Mouse (Mus musculus) embryonic facial prominence, embryonic 14.5 days (tissue): ENCODE measurements at regions not wholly inside any gene's neighbourhood (a gene's known extent, or its start where the extent isn't known, plus 50 kb on each side); places are given as distances from the start of the nearest gene placed in this dataset.

Experiments
- ATAC-seq: fragments of 200-750 bp; cut with Nextera tagmentation; 2 replicates; pipeline ENCODE4 v1.8.0; 2017; ENCODE audit warnings: low read depth, moderate number of reproducible peaks, moderate TSS enrichment
- DNase-seq: peaks from one replicate; pipeline ENCODE4 v3.0.0-alpha.2; 2015; ENCODE audit warnings: low spot score
- H3K27ac ChIP-seq: fragments of 300-500 bp; sonication (generic); replicated peaks from 2 replicates; pipeline ENCODE4 v1.5.1; 2014; ENCODE audit warnings: low read depth, mild to moderate bottlenecking, low read length, moderate library complexity
- H3K27me3 ChIP-seq: fragments of 300-500 bp; sonication (generic); replicated peaks from 2 replicates; pipeline ENCODE4 v1.6.1; 2014; ENCODE audit warnings: low read length; ENCODE audit not compliant: control insufficient read depth, insufficient read depth
- H3K36me3 ChIP-seq: fragments of 300-500 bp; sonication (generic); 2 replicates; pipeline ENCODE4 v1.6.1; 2014; ENCODE audit warnings: low read length, mixed read lengths; ENCODE audit not compliant: control insufficient read depth, insufficient read depth
- H3K4me1 ChIP-seq: fragments of 300-500 bp; sonication (generic); 2 replicates; pipeline ENCODE4 v1.6.1; 2014; ENCODE audit warnings: antibody characterized with exemption, low read length; ENCODE audit not compliant: control insufficient read depth, insufficient read depth
- H3K4me2 ChIP-seq: fragments of 300-500 bp; sonication (generic); 2 replicates; pipeline ENCODE4 v1.6.1; 2014; ENCODE audit warnings: low read depth, mild to moderate bottlenecking, low read length, moderate library complexity, mixed read lengths
- H3K4me3 ChIP-seq: fragments of 300-500 bp; sonication (generic); 2 replicates; pipeline ENCODE4 v1.5.1; 2014; ENCODE audit warnings: low read depth, mild to moderate bottlenecking, low read length
- H3K9ac ChIP-seq: fragments of 300-500 bp; sonication (generic); 2 replicates; pipeline ENCODE4 v1.6.1; 2014; ENCODE audit warnings: low read depth, mild to moderate bottlenecking, low read length, moderate library complexity, mixed read lengths
- H3K9me3 ChIP-seq: fragments of 300-500 bp; sonication (generic); 2 replicates; pipeline ENCODE4 v1.6.1; 2016; ENCODE audit warnings: low read length; ENCODE audit not compliant: control insufficient read depth
- WGBS: fragments of 180-500 bp; shearing (Covaris S2); extraction: QIAGEN DNeasy Blood & Tissue Kit; methylation state at CpG from one replicate; pipeline ENCODE4 v1.1.7; 2014; 5-methylcytosine and 5-hydroxymethylcytosine counted together

DNA sequence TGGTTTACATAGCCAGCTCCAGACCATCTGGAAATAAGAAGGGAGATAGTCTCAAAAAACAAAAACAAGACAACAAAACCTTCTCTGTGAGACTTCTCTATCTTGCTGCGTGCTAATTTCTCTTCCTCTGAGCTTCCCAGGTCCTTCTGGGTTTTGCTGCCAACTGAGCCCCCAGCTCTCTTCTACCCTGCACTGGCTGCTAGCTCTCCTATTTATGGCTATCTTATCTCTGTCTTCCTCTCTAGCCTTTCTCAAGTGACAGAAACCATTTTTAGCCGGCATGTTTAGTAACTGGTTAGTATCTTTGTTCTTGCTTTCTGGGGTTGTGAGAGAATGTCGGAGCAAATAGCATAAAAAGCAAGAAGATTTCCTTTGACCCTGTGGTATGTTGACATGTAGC lies 1172.1 kb downstream of the 4930447A16Rik start:
- Histone ChIP-seq H3K9me3 (no peaks in the 10 kb centered on the region), H3K9ac (no peak overlapping the region), H3K27me3 (no peaks in the 10 kb centered on the region), H3K4me3 (no peak overlapping the region), H3K27ac (no peak overlapping the region), H3K4me2 (no peak overlapping the region), H3K4me1 (no peaks in the 10 kb centered on the region), H3K36me3 (no peaks in the 10 kb centered on the region)
- DNase-seq = no peak
- no peak for ATAC-seq
- WGBS = 79% methylated on average over 3 of the region's 3 CpGs

DNA sequence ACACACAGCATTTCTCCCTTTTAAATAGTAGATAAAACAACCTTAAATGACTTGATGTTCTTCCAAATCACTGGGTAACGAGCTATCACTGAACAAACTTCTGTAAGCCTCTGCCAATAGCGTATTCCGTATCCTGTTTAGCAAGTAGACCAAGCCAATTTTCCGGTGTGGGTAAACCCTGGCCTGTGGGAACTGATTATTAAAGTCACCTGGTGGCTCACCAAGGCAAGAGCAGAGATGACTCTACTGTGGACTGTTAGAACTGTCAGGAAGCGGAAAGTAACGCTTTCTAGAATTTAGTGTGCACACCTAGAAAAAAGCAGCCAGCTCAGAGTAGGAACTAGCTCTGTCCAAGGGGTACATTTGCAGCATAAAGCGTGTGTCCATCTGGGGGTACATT lies 1176.1 kb downstream of the 4930447A16Rik start:
- H3K36me3 ChIP-seq = no peaks in the 10 kb centered on the region
- H3K4me2 ChIP-seq = no peak overlapping the region
- H3K27ac ChIP-seq = no peak overlapping the region
- DNase-seq (no peak), ATAC-seq (no peak)
- WGBS = 74% methylated on average over 7 of the region's 7 CpGs
- H3K4me3 ChIP-seq = no peak overlapping the region
- H3K27me3 ChIP-seq = no peaks in the 10 kb centered on the region
- H3K9ac ChIP-seq = no peak overlapping the region
- H3K9me3 ChIP-seq = no peaks in the 10 kb centered on the region
- H3K4me1 ChIP-seq = no peaks in the 10 kb centered on the region

DNA sequence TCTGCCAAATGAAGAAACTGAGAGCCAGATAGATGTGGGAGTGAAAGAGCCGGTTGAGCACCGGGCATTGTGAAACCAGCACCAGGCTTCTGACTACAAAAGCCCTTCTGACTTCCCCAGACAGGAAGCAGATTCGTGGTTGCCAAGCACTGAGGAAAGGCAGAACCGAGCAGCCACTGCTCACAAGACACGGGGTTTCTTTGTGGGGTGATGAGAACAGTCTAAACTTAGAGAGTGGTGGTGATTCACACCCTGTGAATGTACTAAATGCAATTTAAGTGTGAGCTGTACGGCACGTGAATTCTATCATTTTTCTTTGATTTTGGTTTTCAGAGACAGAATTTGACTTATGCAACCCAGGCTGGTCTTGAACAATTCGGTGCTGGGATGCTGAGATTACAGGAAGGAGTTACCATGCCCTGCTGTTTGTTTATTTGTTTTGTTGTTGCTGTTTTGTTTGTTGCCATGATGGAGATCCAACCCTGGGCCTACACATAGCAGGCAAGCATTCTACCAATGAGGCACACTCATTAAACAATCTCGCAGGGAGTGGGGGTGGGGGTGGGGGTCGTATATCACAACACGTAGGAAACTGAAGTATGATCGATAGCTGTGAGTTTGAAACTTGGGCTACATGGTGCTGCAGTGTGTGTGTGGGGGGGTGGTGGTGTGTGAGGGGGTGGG lies 1177.0 kb downstream of the 4930447A16Rik start:
- 56% methylated on average over 12 of the region's 12 CpGs for WGBS
- no peaks in the 10 kb centered on the region for H3K36me3 ChIP-seq
- no peak overlapping the region for H3K9ac ChIP-seq
- ATAC-seq = peak; percentile 68; the same call in 1 of the 2 replicates
- DNase-seq = peak; percentile 33
- no peaks in the 10 kb centered on the region for H3K9me3 ChIP-seq
- H3K4me3 ChIP-seq = no peak overlapping the region
- H3K4me1 ChIP-seq = no peaks in the 10 kb centered on the region
- no peak overlapping the region for H3K4me2 ChIP-seq
- H3K27me3 ChIP-seq = no peaks in the 10 kb centered on the region
- H3K27ac ChIP-seq = no peak overlapping the region

DNA sequence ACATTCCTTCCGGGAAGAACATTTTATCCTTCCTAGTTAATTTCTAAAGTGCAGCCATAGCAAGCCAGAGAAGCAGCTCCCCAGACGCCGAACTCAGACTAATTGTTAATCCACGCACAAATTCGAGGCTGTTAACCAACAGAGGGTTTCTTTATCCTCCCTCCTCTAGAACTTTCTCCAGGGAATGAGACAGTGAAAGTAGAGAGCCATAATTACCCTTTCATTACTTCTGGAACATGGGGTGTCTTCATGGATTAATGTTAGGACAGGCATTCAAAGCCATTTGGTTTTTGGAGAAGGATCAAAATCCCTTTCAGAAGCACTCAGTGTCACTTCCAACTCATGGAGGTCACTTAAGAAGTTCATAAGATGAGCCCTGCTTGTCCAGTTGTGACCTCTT lies 1178.6 kb downstream of the 4930447A16Rik start:
- Histone ChIP-seq H3K4me3 (no peak overlapping the region), H3K36me3 (no peaks in the 10 kb centered on the region), H3K4me2 (no peak overlapping the region), H3K27ac (no peak overlapping the region), H3K27me3 (no peaks in the 10 kb centered on the region), H3K9me3 (no peaks in the 10 kb centered on the region), H3K9ac (no peak overlapping the region), H3K4me1 (no peaks in the 10 kb centered on the region)
- DNase-seq (no peak), ATAC-seq (no peak)
- 74% methylated on average over 5 of the region's 5 CpGs for WGBS

DNA sequence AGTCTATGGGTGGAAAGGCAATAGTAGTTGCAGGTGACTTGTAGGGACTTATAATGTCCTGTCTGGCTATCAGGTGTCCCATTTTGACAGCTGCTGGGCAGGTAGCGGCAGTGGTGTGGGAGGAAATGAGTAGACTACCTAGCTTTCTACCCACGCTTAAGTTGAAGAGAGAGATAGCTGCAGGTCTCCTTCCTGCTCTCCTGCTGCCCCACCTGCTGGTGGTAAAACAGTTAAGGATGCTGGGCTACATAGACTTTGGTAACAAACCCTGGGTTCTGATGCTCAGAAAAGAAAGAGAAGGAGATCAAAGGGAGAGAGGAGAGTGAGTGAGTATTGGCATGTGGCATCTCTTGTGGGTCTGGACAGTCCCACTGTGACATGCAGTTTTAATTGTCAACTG lies 1182.0 kb downstream of the 4930447A16Rik start:
- no peak overlapping the region for H3K4me3 ChIP-seq
- no peaks in the 10 kb centered on the region for H3K4me1 ChIP-seq
- no peaks in the 10 kb centered on the region for H3K27me3 ChIP-seq
- peaks cover 7% of the 10 kb centered on the region; the same call in 1 of the 2 replicates for H3K9me3 ChIP-seq
- no peak overlapping the region for H3K9ac ChIP-seq
- no peaks in the 10 kb centered on the region for H3K36me3 ChIP-seq
- DNase-seq = no peak
- WGBS = 67% methylated on average over 2 of the region's 2 CpGs
- H3K27ac ChIP-seq = no peak overlapping the region
- no peak overlapping the region for H3K4me2 ChIP-seq
- no peak for ATAC-seq

DNA sequence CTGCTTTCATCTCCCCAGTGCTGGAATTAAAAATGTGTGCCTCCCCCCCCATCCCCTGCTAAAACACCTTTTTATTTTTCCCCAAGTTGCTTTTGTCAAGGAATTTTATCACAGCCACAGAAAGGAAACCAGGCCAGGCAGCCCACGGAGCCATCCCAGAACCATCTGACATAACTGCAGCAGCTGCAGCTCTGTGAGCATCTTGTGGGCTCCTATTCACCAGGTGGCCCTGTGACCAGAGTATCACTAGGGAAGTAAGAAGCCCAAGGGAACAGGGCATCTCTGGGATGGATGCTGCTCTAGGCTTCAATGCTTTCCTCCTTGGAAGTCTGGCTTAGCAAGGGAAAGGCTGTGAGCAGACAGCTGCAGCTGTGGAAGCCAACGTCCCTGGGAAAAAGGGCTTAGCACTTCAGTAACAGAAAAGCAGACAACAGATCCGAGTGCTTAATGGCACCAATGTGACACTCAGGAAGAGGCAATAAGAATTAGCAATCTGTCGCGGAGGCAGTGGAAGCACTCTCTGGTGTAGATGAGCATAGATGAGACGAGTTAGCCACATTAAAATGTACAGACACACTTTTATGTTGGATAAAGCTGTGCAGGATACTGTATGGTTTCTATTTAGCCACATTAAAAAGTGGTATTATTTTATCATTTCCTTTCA lies 1183.0 kb downstream of the 4930447A16Rik start:
- Histone ChIP-seq H3K36me3 (no peaks in the 10 kb centered on the region), H3K4me2 (no peak overlapping the region), H3K9ac (no peak overlapping the region), H3K27ac (no peak overlapping the region), H3K9me3 (peaks cover 7% of the 10 kb centered on the region; the same call in 1 of the 2 replicates), H3K4me3 (no peak overlapping the region), H3K27me3 (no peaks in the 10 kb centered on the region), H3K4me1 (no peaks in the 10 kb centered on the region)
- no peak for DNase-seq
- no peak for ATAC-seq
- WGBS = 70% methylated on average over 6 of the region's 6 CpGs

DNA sequence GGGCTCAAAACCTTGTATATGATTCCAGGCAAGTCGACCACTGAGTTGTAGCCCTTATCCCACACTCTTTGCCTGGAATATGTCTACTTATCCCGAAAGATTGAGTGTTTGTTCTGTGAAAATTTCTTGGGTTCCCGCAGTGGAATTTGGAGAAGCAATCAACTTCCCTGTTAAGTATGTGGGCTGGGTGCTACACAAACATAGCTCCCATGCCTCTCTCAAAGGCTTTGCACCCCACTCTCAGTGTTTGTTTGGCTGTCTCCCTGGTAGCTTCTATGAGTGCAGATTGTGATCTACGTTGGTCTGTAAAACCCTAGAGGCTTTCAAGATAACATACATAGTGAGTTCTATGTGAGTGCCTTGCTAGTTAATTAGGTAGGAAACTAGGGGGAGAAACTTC lies 1184.2 kb downstream of the 4930447A16Rik start:
- ATAC-seq (no peak), DNase-seq (no peak)
- Histone ChIP-seq H3K4me3 (no peak overlapping the region), H3K4me1 (no peaks in the 10 kb centered on the region), H3K27me3 (no peaks in the 10 kb centered on the region), H3K9ac (no peak overlapping the region), H3K9me3 (peaks cover 7% of the 10 kb centered on the region; the same call in 1 of the 2 replicates), H3K27ac (no peak overlapping the region), H3K36me3 (no peaks in the 10 kb centered on the region), H3K4me2 (no peak overlapping the region)
- whole genome bisulfite sequencing = 81% methylated on average over 4 of the region's 4 CpGs
